Mouse (Mus musculus) heart, embryonic 10.5 days (tissue): ENCODE data around the gene Sft2d1. TPM values are rescaled to one million over a fixed set of nuclear protein-coding genes. Genes with fewer than 3 reads are reported as not detected.

ENCODE experiments used
- DNase-seq: peaks from one replicate; pipeline ENCODE4 v3.0.0-alpha.2; 2017; ENCODE audit warnings: low spot score
- H3K27ac ChIP-seq: fragments of 300-500 bp; sonication (generic); 2 replicates; pipeline ENCODE4 v1.5.1; 2016; ENCODE audit warnings: mild to moderate bottlenecking
- H3K27me3 ChIP-seq: fragments of 300-500 bp; sonication (generic); 2 replicates; pipeline ENCODE4 v1.6.1; 2016; ENCODE audit warnings: mild to moderate bottlenecking; ENCODE audit not compliant: poor library complexity, insufficient read depth, severe bottlenecking
- H3K36me3 ChIP-seq: fragments of 300-500 bp; sonication (generic); 2 replicates; pipeline ENCODE4 v1.6.1; 2016; ENCODE audit warnings: mild to moderate bottlenecking, moderate library complexity
- H3K4me1 ChIP-seq: fragments of 300-500 bp; sonication (generic); 2 replicates; pipeline ENCODE4 v1.6.1; 2016; ENCODE audit warnings: mild to moderate bottlenecking
- H3K4me3 ChIP-seq: fragments of 300-500 bp; sonication (generic); 2 replicates; pipeline ENCODE4 v1.5.1; 2016; ENCODE audit warnings: mild to moderate bottlenecking, moderate library complexity
- H3K9me3 ChIP-seq: fragments of 300-500 bp; sonication (generic); 2 replicates; pipeline ENCODE4 v1.6.1; 2016; ENCODE audit warnings: mild to moderate bottlenecking, moderate library complexity
- WGBS: fragments of 180-500 bp; shearing (Covaris S2); methylation state at CpG from one replicate; pipeline ENCODE4 v1.1.7; 2016; 5-methylcytosine and 5-hydroxymethylcytosine counted together
- polyA plus RNA-seq: library from polyadenylated mRNA; unstranded; fragments of >200 nt; fragmentation: Nextera tagmentation; extraction: Ambion mirVana; gene quantifications from 2 replicates; pipeline ENCODE4 v1.2.1, GENCODE M21; 2016

Sft2d1 gene
- polyA plus RNA-seq, 1 experiment from 2014 or later: 85.3 TPM

- H3K4me1 ChIP-seq: 0 out of 2 replicates have a peak, but pooled peaks cover 12% of the 10 kb centered on the region
- 81% methylated on average over 4 of the region's 4 CpGs for WGBS
- no peak for DNase-seq
Measured at GRCm38 (mm10) chr17:8286987-8287386, 23.9 kb upstream of the Sft2d1 start.

GRCm38 (mm10) chr17:8289993-8290679 is 20.8 kb upstream of the Sft2d1 start:
- Histone ChIP-seq H3K9me3 (no peaks in the 10 kb centered on the region), H3K4me3 (no peak overlapping the region), H3K4me1 (no peaks in the 10 kb centered on the region), H3K27me3 (peaks cover 13% of the 10 kb centered on the region; the same call in 1 of the 2 replicates), H3K27ac (no peak overlapping the region), H3K36me3 (peaks cover 7% of the 10 kb centered on the region; the same call in 1 of the 2 replicates)
- 89% methylated on average over 3 of the region's 3 CpGs for WGBS
- DNase-seq: no peak

More at GRCm38 (mm10) chr17:8286987-8287386, 23.9 kb upstream of the Sft2d1 start:
- H3K4me3 ChIP-seq: no peak overlapping the region
- H3K9me3 ChIP-seq: no peaks in the 10 kb centered on the region
- no peak overlapping the region for H3K27ac ChIP-seq
- H3K27me3 ChIP-seq: peaks cover 16% of the 10 kb centered on the region; the same call in 1 of the 2 replicates
- peaks cover 7% of the 10 kb centered on the region; the same call in 1 of the 2 replicates for H3K36me3 ChIP-seq

GRCm38 (mm10) chr17:8290736-8291135 is 20.2 kb upstream of the Sft2d1 start:
- peaks cover 7% of the 10 kb centered on the region; the same call in 1 of the 2 replicates for H3K36me3 ChIP-seq
- no peak for DNase-seq
- no peak overlapping the region for H3K27ac ChIP-seq
- 0 out of 2 replicates have a peak, but pooled peaks cover 7% of the 10 kb centered on the region for H3K27me3 ChIP-seq
- no peaks in the 10 kb centered on the region for H3K4me1 ChIP-seq
- H3K4me3 ChIP-seq: no peak overlapping the region
- H3K9me3 ChIP-seq: no peaks in the 10 kb centered on the region

GRCm38 (mm10) chr17:8295825-8296224 is 15.1 kb upstream of the Sft2d1 start:
- H3K9me3 ChIP-seq: no peaks in the 10 kb centered on the region
- no peaks in the 10 kb centered on the region for H3K27me3 ChIP-seq
- no peak for DNase-seq
- H3K4me3 ChIP-seq: no peak overlapping the region
- no peak overlapping the region for H3K27ac ChIP-seq
- H3K36me3 ChIP-seq: no peaks in the 10 kb centered on the region; the same call in 1 of the 2 replicates
- H3K4me1 ChIP-seq: no peaks in the 10 kb centered on the region

GRCm38 (mm10) chr17:8296313-8296844 is 14.5 kb upstream of the Sft2d1 start:
- no peak for DNase-seq
- Histone ChIP-seq H3K36me3 (no peaks in the 10 kb centered on the region; the same call in 1 of the 2 replicates), H3K27me3 (no peaks in the 10 kb centered on the region), H3K4me3 (no peak overlapping the region), H3K4me1 (no peaks in the 10 kb centered on the region), H3K9me3 (no peaks in the 10 kb centered on the region), H3K27ac (no peak overlapping the region)
- WGBS: 81% methylated on average over 9 of the region's 9 CpGs

- H3K36me3 ChIP-seq: no peaks in the 10 kb centered on the region; the same call in 1 of the 2 replicates
Measured at GRCm38 (mm10) chr17:8297746-8298145, 13.2 kb upstream of the Sft2d1 start.

GRCm38 (mm10) chr17:8298281-8298680 is 12.6 kb upstream of the Sft2d1 start:
- Histone ChIP-seq H3K4me1 (no peaks in the 10 kb centered on the region), H3K9me3 (no peaks in the 10 kb centered on the region), H3K27ac (no peak overlapping the region), H3K27me3 (no peaks in the 10 kb centered on the region), H3K36me3 (no peaks in the 10 kb centered on the region; the same call in 1 of the 2 replicates), H3K4me3 (no peak overlapping the region)
- WGBS: 92% methylated on average over 2 of the region's 2 CpGs
- DNase-seq: no peak

More at GRCm38 (mm10) chr17:8297746-8298145, 13.2 kb upstream of the Sft2d1 start:
- Histone ChIP-seq H3K27me3 (no peaks in the 10 kb centered on the region), H3K9me3 (no peaks in the 10 kb centered on the region), H3K4me3 (no peak overlapping the region), H3K27ac (no peak overlapping the region), H3K4me1 (no peaks in the 10 kb centered on the region)
- WGBS: 82% methylated on average over 5 of the region's 5 CpGs
- no peak for DNase-seq

GRCm38 (mm10) chr17:8299524-8299923 is 11.4 kb upstream of the Sft2d1 start:
- Histone ChIP-seq H3K4me1 (no peaks in the 10 kb centered on the region), H3K9me3 (no peaks in the 10 kb centered on the region), H3K4me3 (no peak overlapping the region), H3K27ac (no peak overlapping the region), H3K27me3 (no peaks in the 10 kb centered on the region), H3K36me3 (no peaks in the 10 kb centered on the region; the same call in 1 of the 2 replicates)
- no peak for DNase-seq

GRCm38 (mm10) chr17:8301515-8301914 is 9.4 kb upstream of the Sft2d1 start:
- no peaks in the 10 kb centered on the region for H3K9me3 ChIP-seq
- no peak overlapping the region for H3K4me3 ChIP-seq
- no peaks in the 10 kb centered on the region for H3K4me1 ChIP-seq
- no peaks in the 10 kb centered on the region; the same call in 1 of the 2 replicates for H3K36me3 ChIP-seq
- no peak overlapping the region for H3K27ac ChIP-seq
- no peaks in the 10 kb centered on the region for H3K27me3 ChIP-seq
- 76% methylated on average over 4 of the region's 4 CpGs for WGBS
- no peak for DNase-seq

- H3K4me1 ChIP-seq: no peaks in the 10 kb centered on the region
- DNase-seq: no peak
- no peaks in the 10 kb centered on the region for H3K27me3 ChIP-seq
- no peaks in the 10 kb centered on the region for H3K36me3 ChIP-seq
- H3K4me3 ChIP-seq: no peak overlapping the region
- no peak overlapping the region for H3K27ac ChIP-seq
- H3K9me3 ChIP-seq: no peaks in the 10 kb centered on the region
- WGBS: 64% methylated on average over 7 of the region's 7 CpGs
Measured at GRCm38 (mm10) chr17:8302772-8303438, 8.0 kb upstream of the Sft2d1 start.

- no peaks in the 10 kb centered on the region for H3K4me1 ChIP-seq
- H3K36me3 ChIP-seq: no peaks in the 10 kb centered on the region
- WGBS: 72% methylated on average over 5 of the region's 5 CpGs
- H3K27ac ChIP-seq: no peak overlapping the region
- H3K27me3 ChIP-seq: no peaks in the 10 kb centered on the region
- DNase-seq: no peak
- H3K4me3 ChIP-seq: no peak overlapping the region
- H3K9me3 ChIP-seq: no peaks in the 10 kb centered on the region
Measured at GRCm38 (mm10) chr17:8303671-8304070, 7.2 kb upstream of the Sft2d1 start.

- Histone ChIP-seq H3K36me3 (no peaks in the 10 kb centered on the region), H3K27ac (no peak overlapping the region), H3K9me3 (no peaks in the 10 kb centered on the region), H3K27me3 (no peaks in the 10 kb centered on the region), H3K4me3 (no peak overlapping the region), H3K4me1 (no peaks in the 10 kb centered on the region)
- DNase-seq: no peak
- WGBS: 22% methylated on average over 3 of the region's 3 CpGs
Measured at GRCm38 (mm10) chr17:8305801-8306200, 5.1 kb upstream of the Sft2d1 start.

GRCm38 (mm10) chr17:8311751-8312150 is 849 bp downstream of the Sft2d1 start:
- Histone ChIP-seq H3K4me1 (peaks cover 11% of the 10 kb centered on the region), H3K9me3 (no peaks in the 10 kb centered on the region), H3K4me3 (peak overlapping the region; percentile 95), H3K27me3 (no peaks in the 10 kb centered on the region), H3K27ac (peak overlapping the region; percentile 85; the same call in 1 of the 2 replicates), H3K36me3 (no peaks in the 10 kb centered on the region)
- no peak for DNase-seq
- 48% methylated on average over 3 of the region's 3 CpGs for WGBS
